Mouse (Mus musculus) urinary bladder, postnatal 0 days (tissue): ENCODE results near the gene Hnf1b. TPM values are rescaled to one million over a fixed set of nuclear protein-coding genes. Genes with fewer than 3 reads are reported as not detected.

Experiments used
- polyA plus RNA-seq: library from polyadenylated mRNA; unstranded; fragments of >200 nt; fragmentation: Nextera tagmentation; extraction: Ambion mirVana; gene quantifications from 2 replicates; pipeline ENCODE4 v1.2.1, GENCODE M21; 2015

The Hnf1b gene
- polyA plus RNA-seq = 6.0 and 6.3 TPM in 2 replicates

DNA sequence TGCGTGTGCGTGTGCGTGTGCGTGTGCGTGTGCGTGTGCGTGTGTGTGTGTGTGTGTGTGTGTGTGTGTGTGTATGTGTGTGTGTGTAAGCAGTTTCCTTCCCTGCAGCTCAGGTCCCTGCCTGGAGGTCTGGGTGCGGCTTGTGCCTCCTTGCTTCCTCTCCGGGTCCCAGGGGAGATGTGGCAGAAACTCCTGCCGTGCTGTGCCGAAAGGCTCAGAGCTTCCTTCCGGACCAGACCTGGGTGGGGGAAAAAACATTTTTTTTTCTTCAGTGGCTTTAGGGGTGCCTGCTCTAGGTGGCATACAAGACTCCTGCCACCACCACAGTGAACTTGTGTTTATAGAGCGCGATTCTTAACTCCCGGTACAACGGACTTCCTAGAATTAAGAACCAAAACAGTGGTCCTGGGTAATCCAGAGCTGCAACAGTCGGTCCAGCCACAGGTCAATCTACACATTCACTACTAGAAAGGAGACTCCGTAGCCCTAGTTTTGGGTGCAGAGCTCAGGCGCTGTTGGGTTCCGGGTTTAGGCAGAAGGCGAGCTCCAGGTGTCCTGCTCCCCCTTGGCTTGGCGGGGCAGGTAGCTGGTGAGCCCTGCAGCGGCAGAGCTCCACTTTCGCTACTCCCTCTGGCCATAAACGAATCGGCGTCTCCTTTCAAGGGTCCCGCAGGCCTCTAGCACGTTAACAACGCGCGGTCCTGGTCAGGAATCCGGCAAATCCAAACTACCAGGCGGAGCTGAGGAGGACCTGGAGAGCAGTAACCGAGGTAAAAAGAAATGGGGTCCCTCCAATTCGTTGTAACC, at the start of gene Hnf1b:
TSS of gene Hnf1b (plus strand) at position 535 of the 807 bp plus-strand sequence.

DNA sequence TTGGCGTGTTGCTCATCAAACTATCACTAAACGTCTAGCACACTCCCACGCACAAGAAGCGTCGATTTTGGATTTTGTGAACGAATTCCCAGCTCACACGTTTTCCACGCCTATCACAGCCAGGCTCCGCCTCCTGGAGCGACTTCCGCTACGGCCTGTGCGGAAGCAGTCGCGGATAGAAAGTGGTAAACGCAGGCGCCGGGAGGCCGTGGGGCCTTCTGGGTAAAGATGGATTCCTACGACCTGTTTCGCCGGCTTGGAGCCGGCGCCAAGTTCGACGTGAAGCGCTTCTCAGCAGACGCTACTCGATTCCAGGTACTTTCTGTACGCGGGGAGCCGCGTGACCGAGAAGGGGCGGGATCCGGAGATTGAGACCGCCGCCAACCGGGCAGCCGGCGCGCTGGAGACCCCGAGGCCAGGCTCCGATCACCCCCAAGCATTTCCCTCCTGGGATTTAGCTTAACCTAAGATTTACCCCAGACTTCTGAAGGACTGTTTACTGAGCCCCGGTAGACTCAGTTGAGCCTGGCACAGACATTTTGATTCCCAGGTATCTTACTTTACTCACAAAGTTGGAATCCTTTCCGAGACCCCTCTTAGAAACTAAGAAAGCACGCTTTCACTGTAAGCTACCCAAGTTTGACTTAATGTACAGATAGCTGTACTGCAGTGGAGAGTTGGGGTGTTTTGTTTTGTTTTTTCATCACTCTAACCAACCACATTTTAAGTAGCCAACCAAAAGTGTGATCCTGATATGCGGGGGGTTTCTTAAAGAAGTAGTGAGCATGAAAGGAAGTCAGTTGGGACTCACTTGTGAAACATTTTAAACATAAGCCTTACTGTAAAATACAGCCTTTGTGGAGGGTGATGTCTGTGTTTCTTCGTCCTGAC, 92.3 kb downstream of the Hnf1b start, which contains the start of gene Ddx52:
TSS of gene Ddx52 (plus strand) at position 113 of the 891 bp plus-strand sequence.

Other genes with a start within 250 kb of the Hnf1b start
- gene Rpl9-ps1, start 204.4 kb upstream of the Hnf1b start, polyA plus RNA-seq = not detected in 2 replicates
- gene Ccl3, start 200.7 kb upstream of the Hnf1b start, polyA plus RNA-seq = 1.2 and 1.9 TPM in 2 replicates
- gene Ccl4, start 187.5 kb upstream of the Hnf1b start, polyA plus RNA-seq = 2.9 and 5.3 TPM in 2 replicates
- gene Wfdc17, start 146.1 kb upstream of the Hnf1b start, polyA plus RNA-seq = 14.2 and 148 TPM in 2 replicates
- not detected in 2 replicates for gene Wfdc18, start 141.0 kb upstream of the Hnf1b start, polyA plus RNA-seq
- 0.57 and 4.9 TPM in 2 replicates for gene Wfdc21, start 103.1 kb upstream of the Hnf1b start, polyA plus RNA-seq
- gene Heatr6, start 96.4 kb upstream of the Hnf1b start, polyA plus RNA-seq = 11.1 and 11.9 TPM in 2 replicates
- gene Ddx52, start 92.0 kb downstream of the Hnf1b start, polyA plus RNA-seq = 15.7 and 19.5 TPM in 2 replicates
- gene Synrg, start 114.4 kb downstream of the Hnf1b start, polyA plus RNA-seq = 6.0 and 8.3 TPM in 2 replicates
- gene Dusp14, start 219.2 kb downstream of the Hnf1b start, polyA plus RNA-seq = 8.5 and 9.2 TPM in 2 replicates